Mouse (Mus musculus) stomach, embryonic 14.5 days (tissue): Measurements from ENCODE around the gene Sec62. TPM values are rescaled to one million over a fixed set of nuclear protein-coding genes. Genes with fewer than 3 reads are reported as not detected.
A peak's percentile ranks its signal among the peaks of the same experiment; 100 is the strongest.

Experiments
- ATAC-seq: fragments of 200-750 bp; cut with Nextera tagmentation; 2 replicates; pipeline ENCODE4 v1.8.0; 2017; ENCODE audit warnings: low read depth, moderate TSS enrichment; ENCODE audit not compliant: insufficient number of reproducible peaks, insufficient read depth, low FRiP score
- H3K27ac ChIP-seq: fragments of 300-500 bp; sonication (generic); 2 replicates; pipeline ENCODE4 v1.5.1; 2014; ENCODE audit warnings: mild to moderate bottlenecking, low read length, moderate library complexity, mixed read lengths
- H3K27me3 ChIP-seq: fragments of 300-500 bp; sonication (generic); 2 replicates; pipeline ENCODE4 v1.6.1; 2014; ENCODE audit warnings: low read length, control low read depth, mixed read lengths; ENCODE audit not compliant: control insufficient read depth, insufficient read depth
- H3K36me3 ChIP-seq: fragments of 300-500 bp; sonication (generic); 2 replicates; pipeline ENCODE4 v1.6.1; 2014; ENCODE audit warnings: mild to moderate bottlenecking, control low read depth, low read length, moderate library complexity, mixed read lengths; ENCODE audit not compliant: control insufficient read depth, insufficient read depth
- H3K4me1 ChIP-seq: fragments of 300-500 bp; sonication (generic); 2 replicates; pipeline ENCODE4 v1.6.1; 2014; ENCODE audit warnings: low read length, control low read depth, mixed read lengths; ENCODE audit not compliant: control insufficient read depth, insufficient read depth
- H3K4me2 ChIP-seq: fragments of 300-500 bp; sonication (generic); replicated peaks from 2 replicates; pipeline ENCODE4 v1.6.1; 2014; ENCODE audit warnings: low read depth, low read length, control low read depth
- H3K4me3 ChIP-seq: fragments of 300-500 bp; sonication (generic); 2 replicates; pipeline ENCODE4 v1.5.1; 2014; ENCODE audit warnings: low read depth, low read length, control low read depth
- H3K9ac ChIP-seq: fragments of 300-500 bp; sonication (generic); replicated peaks from 2 replicates; pipeline ENCODE4 v1.6.1; 2014; ENCODE audit warnings: low read depth, mild to moderate bottlenecking, control low read depth, low read length, moderate library complexity, mixed read lengths
- H3K9me3 ChIP-seq: fragments of 300-500 bp; sonication (generic); 2 replicates; pipeline ENCODE4 v1.6.1; 2016; ENCODE audit warnings: low read depth, low read length, control low read depth; ENCODE audit not compliant: control insufficient read depth
- WGBS: fragments of 180-500 bp; shearing (Covaris S2); extraction: QIAGEN DNeasy Blood & Tissue Kit; methylation state at CpG from one replicate; pipeline ENCODE4 v1.1.7; 2014; 5-methylcytosine and 5-hydroxymethylcytosine counted together
- polyA plus RNA-seq: library from polyadenylated mRNA; unstranded; fragments of >200 nt; fragmentation: Nextera tagmentation; extraction: Ambion mirVana; gene quantifications from 2 replicates; pipeline ENCODE4 v1.2.1, GENCODE M21; 2014

Gene Sec62
- polyA plus RNA-seq, 1 experiment from 2014 or later = 101 TPM

DNA sequence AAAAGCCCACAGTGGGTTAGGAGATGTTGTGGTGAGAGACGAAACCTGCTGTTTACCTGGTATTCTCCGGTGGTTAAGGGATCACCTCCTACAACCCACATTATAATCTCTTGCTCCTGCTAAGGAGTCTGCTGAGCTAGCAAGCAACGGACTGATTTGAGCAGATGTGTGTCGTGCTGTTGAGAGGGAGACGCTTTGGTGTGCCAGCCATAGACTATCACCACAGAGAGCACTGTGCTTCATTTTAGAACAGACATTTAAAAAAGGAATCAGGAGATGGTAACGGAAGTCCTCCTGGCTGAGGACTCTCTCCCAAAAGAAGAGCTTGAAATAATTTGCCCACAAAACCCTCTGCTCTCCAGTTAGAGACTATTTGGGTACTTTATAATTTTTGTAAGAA, 25.4 kb upstream of the Sec62 start:
- H3K4me3 ChIP-seq = no peak overlapping the region

GRCm38 (mm10) chr3:30769755-30770515, 22.7 kb upstream of the Sec62 start:
- Histone ChIP-seq H3K9ac (no peak overlapping the region), H3K27me3 (no peaks in the 10 kb centered on the region), H3K9me3 (no peaks in the 10 kb centered on the region), H3K4me3 (no peak overlapping the region), H3K4me2 (no peak overlapping the region), H3K36me3 (no peaks in the 10 kb centered on the region), H3K4me1 (no peaks in the 10 kb centered on the region), H3K27ac (no peak overlapping the region)
- 48% methylated on average over 10 of the region's 10 CpGs for WGBS
- ATAC-seq = no peak

More for the DNA sequence above, 25.4 kb upstream of the Sec62 start:
- Histone ChIP-seq H3K36me3 (no peaks in the 10 kb centered on the region), H3K9me3 (no peaks in the 10 kb centered on the region), H3K27me3 (no peaks in the 10 kb centered on the region), H3K27ac (no peak overlapping the region), H3K4me1 (no peaks in the 10 kb centered on the region), H3K4me2 (no peak overlapping the region), H3K9ac (no peak overlapping the region)
- no peak for ATAC-seq
- 86% methylated on average over 6 of the region's 6 CpGs for WGBS

DNA sequence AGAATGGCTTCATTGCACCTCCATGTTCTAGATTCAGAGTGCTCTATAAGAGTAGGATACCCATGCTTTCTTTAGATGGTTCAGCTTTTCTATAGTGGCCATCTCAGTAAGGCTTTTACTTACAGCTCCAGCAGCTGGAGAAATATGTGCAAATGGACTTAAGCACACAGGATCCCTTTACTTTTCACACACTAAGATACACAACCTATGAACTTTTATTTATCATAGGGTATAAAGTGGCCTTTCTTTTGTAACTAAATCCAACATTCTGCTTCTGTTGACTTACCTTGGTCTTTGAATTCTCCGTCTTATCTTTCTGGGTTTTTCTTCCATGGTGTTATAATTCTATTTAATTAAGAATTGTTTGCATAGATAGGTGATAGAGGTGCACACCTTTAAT, 21.1 kb upstream of the Sec62 start:
- Histone ChIP-seq H3K4me1 (no peaks in the 10 kb centered on the region), H3K4me3 (no peak overlapping the region), H3K36me3 (no peaks in the 10 kb centered on the region), H3K4me2 (no peak overlapping the region), H3K27me3 (no peaks in the 10 kb centered on the region), H3K9me3 (no peaks in the 10 kb centered on the region), H3K9ac (no peak overlapping the region), H3K27ac (no peak overlapping the region)
- 83% methylated on average over 1 of the region's 1 CpGs for WGBS
- 0 out of 2 replicates have a peak, but pooled peaks have one; percentile 42 for ATAC-seq

DNA sequence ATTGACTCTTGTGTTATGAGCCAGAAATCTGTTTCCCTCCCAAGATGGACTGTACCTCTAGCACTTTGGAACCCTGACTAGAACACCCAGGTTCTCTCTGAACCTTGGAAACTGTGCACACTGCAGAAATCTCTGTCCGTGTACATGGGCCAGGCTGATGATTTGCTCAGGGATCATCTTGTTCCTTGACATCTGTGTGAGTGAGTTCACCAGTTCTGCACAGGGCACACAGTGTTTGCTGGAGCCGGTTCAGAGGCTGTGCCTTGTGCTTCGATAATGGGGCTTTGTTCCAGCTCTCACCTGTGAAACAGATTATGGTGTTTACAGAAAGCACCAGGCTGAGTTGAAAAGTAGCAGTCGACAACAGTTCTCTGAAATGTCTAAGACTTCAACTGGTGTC, 20.0 kb upstream of the Sec62 start:
- Histone ChIP-seq H3K4me1 (no peaks in the 10 kb centered on the region), H3K4me3 (no peak overlapping the region), H3K36me3 (no peaks in the 10 kb centered on the region), H3K9me3 (no peaks in the 10 kb centered on the region), H3K4me2 (no peak overlapping the region), H3K9ac (no peak overlapping the region), H3K27me3 (no peaks in the 10 kb centered on the region), H3K27ac (no peak overlapping the region; the same call in 1 of the 2 replicates)
- WGBS = 49% methylated on average over 4 of the region's 4 CpGs
- peak; percentile 71 for ATAC-seq

DNA sequence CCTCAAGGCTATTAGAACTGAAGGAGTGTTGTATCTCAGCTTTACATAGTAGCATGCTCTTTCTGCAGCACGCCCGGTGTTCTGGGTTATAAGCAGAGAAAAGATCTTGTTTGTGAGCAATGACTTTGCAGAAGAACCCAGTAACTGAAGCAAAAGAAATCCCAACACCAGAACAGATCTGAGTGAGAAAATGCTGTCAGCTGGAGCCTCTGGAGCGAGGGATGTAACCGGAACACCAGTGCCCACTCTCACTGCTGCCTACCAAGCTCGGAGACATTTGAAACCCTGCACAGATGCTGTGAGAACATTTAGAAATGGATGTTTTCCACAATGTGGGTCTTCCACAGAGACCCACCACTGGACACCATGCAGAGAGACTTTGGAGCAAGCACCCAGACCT, 18.0 kb upstream of the Sec62 start:
- Histone ChIP-seq H3K9me3 (no peaks in the 10 kb centered on the region), H3K9ac (no peak overlapping the region), H3K4me2 (no peak overlapping the region), H3K4me1 (no peaks in the 10 kb centered on the region), H3K27me3 (no peaks in the 10 kb centered on the region), H3K36me3 (no peaks in the 10 kb centered on the region), H3K4me3 (no peak overlapping the region), H3K27ac (no peak overlapping the region)
- WGBS = 85% methylated on average over 5 of the region's 5 CpGs
- ATAC-seq = no peak

DNA sequence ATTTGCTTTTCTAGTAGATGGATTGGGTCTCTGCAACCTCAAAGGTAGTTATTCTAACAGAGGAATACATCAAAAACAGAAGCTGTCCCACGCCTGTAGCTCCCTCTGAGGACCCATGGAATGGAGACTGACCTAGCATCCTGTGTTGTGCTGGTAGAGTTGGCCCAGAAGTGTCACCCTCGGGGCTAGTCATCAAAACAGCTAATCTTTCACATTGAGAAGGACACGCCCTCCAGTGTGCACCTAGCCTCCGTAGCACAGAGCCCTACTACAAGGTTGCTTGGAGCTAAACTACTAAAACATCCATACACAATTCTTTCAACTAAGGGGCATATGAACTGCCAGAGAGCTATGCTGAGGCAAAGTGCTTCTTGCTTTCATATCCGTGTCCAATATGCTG, 14.7 kb upstream of the Sec62 start:
- Histone ChIP-seq H3K4me3 (no peak overlapping the region), H3K4me1 (no peaks in the 10 kb centered on the region), H3K9me3 (no peaks in the 10 kb centered on the region), H3K36me3 (no peaks in the 10 kb centered on the region), H3K4me2 (no peak overlapping the region), H3K9ac (no peak overlapping the region), H3K27me3 (no peaks in the 10 kb centered on the region), H3K27ac (no peak overlapping the region)
- 63% methylated on average over 5 of the region's 5 CpGs for WGBS
- no peak for ATAC-seq

GRCm38 (mm10) chr3:30788531-30788930, 4.1 kb upstream of the Sec62 start:
- no peak overlapping the region for H3K4me3 ChIP-seq
- no peaks in the 10 kb centered on the region for H3K27me3 ChIP-seq
- H3K4me2 ChIP-seq = no peak overlapping the region
- no peaks in the 10 kb centered on the region for H3K4me1 ChIP-seq
- no peak overlapping the region for H3K9ac ChIP-seq
- ATAC-seq = no peak
- H3K27ac ChIP-seq = no peak overlapping the region
- 18% methylated on average over 5 of the region's 5 CpGs for WGBS
- H3K9me3 ChIP-seq = no peaks in the 10 kb centered on the region
- no peaks in the 10 kb centered on the region for H3K36me3 ChIP-seq

GRCm38 (mm10) chr3:30793403-30794221, 937 bp downstream of the Sec62 start:
- Histone ChIP-seq H3K27me3 (no peaks in the 10 kb centered on the region), H3K9ac (peak overlapping the region; percentile 96), H3K27ac (peak overlapping the region; percentile 94), H3K36me3 (no peaks in the 10 kb centered on the region), H3K4me3 (peak overlapping the region; percentile 98), H3K4me1 (no peaks in the 10 kb centered on the region), H3K9me3 (no peaks in the 10 kb centered on the region), H3K4me2 (peak overlapping the region; percentile 79)
- WGBS = under 1% methylated on average over 72 of the region's 75 CpGs
- ATAC-seq = peak; percentile 74
